Mouse (Mus musculus): ENCODE measurements at regions not wholly inside any gene's neighbourhood (a gene's known extent, or its start where the extent isn't known, plus 50 kb on each side); places are given as distances from the start of the nearest gene placed in this dataset.
A peak's percentile ranks its signal among the peaks of the same experiment; 100 is the strongest.

GRCm38 (mm10) chr15:6218087-6218486 lies 81.5 kb upstream of the Dab2 start:
- DNase-seq: no peak

- DNase-seq: no peak
These were observed 74.4 kb upstream of the Dab2 start for GRCm38 (mm10) chr15:6225227-6225626.

GRCm38 (mm10) chr15:6230618-6231017 lies 69.0 kb upstream of the Dab2 start:
- DNase-seq: no peak

GRCm38 (mm10) chr15:6231308-6232103 lies 68.1 kb upstream of the Dab2 start:
- DNase-seq: peak; percentile 51

GRCm38 (mm10) chr15:6233621-6234020 lies 66.0 kb upstream of the Dab2 start:
- DNase-seq: no peak

- no peak for DNase-seq
These were observed 63.0 kb upstream of the Dab2 start for GRCm38 (mm10) chr15:6236583-6236982.

- DNase-seq: no peak
These were observed 61.9 kb upstream of the Dab2 start for GRCm38 (mm10) chr15:6237726-6238125.

- DNase-seq: peak; percentile 94
These were observed 61.5 kb upstream of the Dab2 start for GRCm38 (mm10) chr15:6238133-6238532.

- no peak for DNase-seq
These were observed 60.8 kb upstream of the Dab2 start for GRCm38 (mm10) chr15:6238755-6239154.

- peak; percentile 8 for DNase-seq
These were observed 57.5 kb upstream of the Dab2 start for GRCm38 (mm10) chr15:6242132-6242531.

GRCm38 (mm10) chr15:6244401-6244800 lies 55.2 kb upstream of the Dab2 start:
- DNase-seq: no peak

- no peak for DNase-seq
These were observed 53.4 kb upstream of the Dab2 start for GRCm38 (mm10) chr15:6245950-6246894.

GRCm38 (mm10) chr15:6248470-6248869 lies 51.1 kb upstream of the Dab2 start:
- no peak for DNase-seq

Small RNAs in the stretch of these regions (microRNA-seq; reads per million reads assigned to microRNA genes)
- gene Gm27760: 0 reads per million in 2 experiments
